Mouse (Mus musculus): ENCODE data around the gene Nek3.

Gene Nek3

GRCm38 (mm10) chr8:22166080-22166603 is at the start of gene Nek3:
Gene Nek3 (minus strand): TSS chr8:22166435.
- peak; percentile 80 for DNase-seq

DNA sequence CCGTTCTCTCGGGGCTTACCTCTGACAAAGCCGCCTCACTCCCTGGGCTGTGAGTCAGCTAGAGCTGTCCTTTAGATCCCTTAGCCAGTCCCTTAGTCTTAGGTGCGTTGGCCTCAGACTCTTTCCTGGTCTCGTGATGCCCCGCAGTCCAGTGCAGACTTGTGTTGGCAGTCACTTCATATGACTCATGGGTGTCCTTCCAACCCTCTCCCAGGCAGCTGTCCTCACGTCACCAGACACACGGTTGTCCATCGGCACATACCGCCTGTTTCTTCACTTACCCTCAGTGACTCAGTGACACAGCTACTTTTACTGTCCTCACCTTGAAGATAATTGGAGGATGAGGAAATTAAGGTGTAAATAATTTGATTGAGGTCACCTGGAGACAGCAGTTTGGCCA is 48.6 kb upstream of the Nek3 start:
- no peak for DNase-seq

DNA sequence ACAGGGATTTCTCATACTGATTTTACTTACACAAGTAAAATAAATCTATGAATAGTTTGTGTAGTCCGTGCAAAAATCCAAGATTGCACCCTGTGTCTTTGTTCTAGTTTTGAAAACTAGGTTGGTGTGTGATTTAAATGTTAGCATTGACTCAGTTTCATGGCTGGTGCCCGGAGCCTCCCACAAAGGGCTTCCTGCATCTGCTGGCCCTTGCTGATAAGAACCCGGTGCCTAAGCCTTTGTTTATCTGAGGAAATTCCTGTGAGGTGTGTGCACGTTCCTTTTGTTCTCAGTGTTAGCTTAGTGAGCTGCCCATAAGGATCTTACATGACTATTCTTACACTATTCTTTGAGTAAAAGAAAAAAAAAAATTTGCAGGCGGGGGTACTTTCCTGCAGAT is 42.8 kb upstream of the Nek3 start:
- no peak for DNase-seq

GRCm38 (mm10) chr8:22207535-22207934 is 41.3 kb upstream of the Nek3 start:
- DNase-seq, result no peak

DNA sequence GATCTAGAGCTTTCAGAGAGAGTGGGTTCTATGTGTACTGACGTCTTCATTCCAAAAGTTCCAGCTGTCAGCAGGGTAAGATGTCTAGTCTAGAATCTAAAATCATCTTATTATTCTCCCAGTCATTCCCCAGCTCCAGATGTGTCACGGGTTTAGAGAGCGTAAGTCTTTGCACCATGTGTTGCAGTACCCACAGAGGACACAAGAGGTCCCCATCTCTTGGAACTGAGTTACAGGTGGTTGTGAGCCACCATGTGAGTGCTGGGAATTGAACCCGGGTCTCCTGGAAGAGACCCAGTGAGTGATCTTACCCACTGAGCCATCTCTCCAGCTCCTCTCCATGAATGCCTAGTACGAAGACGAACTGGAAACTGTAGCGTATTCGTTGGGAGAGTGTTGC is 33.2 kb upstream of the Nek3 start:
- no peak for DNase-seq

GRCm38 (mm10) chr8:22197914-22198313 is 31.7 kb upstream of the Nek3 start:
- no peak for DNase-seq

DNA sequence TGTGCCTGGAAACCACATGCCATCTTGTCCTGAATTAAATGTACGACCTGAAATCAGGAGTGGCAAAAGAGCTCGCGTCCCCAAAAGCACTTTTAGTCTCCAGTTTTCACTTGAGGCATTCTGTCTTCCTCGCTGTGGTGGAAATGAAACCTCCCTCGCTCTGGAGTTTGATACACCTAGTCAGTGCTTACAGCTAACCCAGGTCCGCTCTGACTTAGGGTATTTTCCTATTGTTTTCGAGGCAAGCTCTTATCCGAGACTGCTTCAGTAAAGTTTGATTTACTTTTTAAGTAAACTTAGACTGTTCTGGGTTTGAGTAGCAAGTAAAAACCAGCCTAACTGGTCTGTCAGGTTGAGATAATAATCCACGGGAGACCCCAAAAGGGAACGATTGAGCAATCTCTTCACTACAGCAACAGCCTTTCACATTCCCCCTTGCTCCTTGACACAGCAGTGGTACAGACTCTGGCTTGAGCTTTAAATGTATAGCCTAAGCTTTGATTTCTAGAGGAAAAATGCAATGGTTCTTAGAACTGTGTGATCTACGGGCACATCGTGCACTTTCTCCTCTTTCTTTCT is 27.3 kb upstream of the Nek3 start:
- no peak for DNase-seq

- peak; percentile 94 for DNase-seq
Observed at GRCm38 (mm10) chr8:22192660-22193431, 26.6 kb upstream of the Nek3 start, which contains the start of gene Vps36. Gene Vps36 (plus strand): TSS chr8:22192809.

- peak; percentile 91 for DNase-seq
Observed at GRCm38 (mm10) chr8:22185431-22186397, 19.5 kb upstream of the Nek3 start, which contains the start of gene Ckap2. Gene Ckap2 (minus strand): TSS chr8:22185819.

DNA sequence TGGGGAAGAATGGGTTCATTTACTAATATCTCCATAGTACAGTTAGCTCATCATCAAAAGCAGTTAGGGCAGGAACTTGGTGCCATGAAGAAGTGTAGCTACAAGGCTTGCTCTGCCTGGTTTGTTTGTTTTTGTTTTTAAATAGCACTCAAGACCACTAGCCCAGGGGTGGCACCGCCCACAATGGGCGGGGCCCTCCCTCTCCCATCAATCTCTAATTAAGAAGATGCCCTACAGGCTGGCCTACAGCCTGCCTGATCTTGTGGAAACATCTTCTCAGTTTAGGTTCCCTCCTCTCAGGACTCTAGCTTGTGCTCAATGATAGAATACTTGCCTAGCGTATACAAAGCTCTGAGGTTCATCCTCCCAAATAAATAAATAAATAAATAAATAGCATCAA is 18.6 kb upstream of the Nek3 start:
- DNase-seq, result no peak

DNA sequence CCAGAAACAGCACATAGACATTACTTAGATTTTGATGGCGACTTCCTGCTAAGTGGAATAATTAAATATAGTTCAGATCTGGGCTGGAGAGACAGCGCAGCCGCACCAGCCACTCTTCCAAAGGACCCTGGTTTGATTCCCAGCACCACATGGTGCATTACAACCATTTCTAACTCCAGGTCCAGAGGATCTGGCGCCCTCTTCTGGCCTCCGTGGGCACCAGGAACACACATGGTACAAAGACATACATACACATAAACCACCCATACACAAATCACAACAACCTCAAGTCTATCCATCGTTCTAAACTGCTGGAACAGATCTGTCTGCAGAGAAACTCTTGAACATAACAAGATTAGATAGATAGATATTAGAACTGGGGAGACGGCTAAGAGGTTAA is 9.7 kb upstream of the Nek3 start:
- DNase-seq, result no peak

DNA sequence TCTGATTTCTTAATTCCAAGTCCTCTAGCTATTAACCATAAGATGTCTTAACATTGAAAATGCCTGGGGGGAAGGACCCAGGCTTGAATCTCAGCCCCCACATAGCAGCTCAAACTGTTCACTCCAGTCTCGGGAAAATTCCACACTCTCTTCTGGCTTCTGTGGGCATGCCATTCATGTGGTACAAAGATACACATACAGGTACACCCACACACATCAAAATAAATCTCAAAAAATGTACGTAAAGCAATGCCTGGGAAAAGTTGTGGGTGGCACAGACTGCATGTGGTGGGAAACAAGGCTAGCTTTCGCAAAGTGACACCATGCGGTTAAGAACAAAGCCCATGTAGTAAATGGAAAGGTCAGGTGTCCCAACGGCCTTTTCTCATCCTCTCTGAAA is 2.9 kb upstream of the Nek3 start:
- DNase-seq, result no peak

DNA sequence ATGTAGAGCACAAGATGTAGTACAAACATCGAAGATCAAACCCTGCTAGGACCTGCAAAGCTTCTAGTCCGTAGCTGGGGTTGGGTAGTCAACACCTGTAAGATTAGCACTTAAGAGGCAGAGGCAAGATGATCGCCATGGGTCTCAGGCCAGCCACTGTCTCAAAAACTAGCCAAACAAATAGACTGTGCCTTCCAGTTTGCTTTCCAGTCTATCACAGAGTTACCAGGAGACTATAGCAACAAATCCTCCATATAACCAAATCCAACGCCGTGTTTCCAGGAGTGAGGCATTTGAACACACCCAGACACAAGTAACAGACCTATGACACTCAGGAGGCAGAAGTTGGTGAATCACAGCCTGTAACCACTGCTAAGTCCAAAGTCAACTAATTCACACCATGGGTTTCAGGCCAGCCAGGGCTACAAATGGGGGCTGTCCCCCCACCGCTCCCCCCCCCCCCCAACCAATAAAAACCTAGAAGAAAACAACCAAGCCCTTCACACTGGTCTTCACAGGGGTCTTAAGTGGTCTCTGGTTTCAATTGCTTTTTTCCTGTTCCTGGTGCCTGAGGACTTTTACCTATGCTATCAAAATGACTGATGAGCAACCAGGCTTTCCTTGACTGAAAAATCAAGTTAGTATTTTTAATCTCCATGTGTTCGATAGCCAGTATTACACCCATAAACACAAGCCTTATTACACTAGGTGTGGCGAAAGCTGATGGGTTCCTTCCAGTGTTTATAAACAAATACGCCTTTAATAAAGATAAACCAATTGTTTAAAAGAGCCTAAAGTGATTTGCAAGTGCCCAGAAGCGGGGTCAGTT is 770 bp downstream of the Nek3 start:
- no peak for DNase-seq

DNA sequence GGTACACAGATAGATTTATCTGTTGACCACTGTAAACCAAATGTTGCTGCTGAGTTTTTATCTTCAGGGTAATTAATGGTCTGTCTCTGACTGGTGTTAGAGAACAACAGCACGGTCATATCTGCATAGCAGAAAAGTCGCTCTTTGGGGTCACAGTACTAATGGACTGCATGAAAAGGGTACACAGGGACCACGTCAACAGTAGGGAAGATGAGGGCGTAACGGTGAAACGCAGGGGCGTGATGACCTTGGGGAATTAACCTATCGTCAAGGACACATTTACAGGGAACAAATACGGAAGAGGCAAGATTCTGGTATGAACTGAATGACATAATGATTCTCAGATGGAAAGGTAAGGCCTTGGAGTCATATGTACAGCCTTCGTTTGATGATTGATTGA is 1.8 kb downstream of the Nek3 start:
- DNase-seq, result no peak

GRCm38 (mm10) chr8:22162206-22162605 is 4.0 kb downstream of the Nek3 start:
- DNase-seq, result no peak

DNA sequence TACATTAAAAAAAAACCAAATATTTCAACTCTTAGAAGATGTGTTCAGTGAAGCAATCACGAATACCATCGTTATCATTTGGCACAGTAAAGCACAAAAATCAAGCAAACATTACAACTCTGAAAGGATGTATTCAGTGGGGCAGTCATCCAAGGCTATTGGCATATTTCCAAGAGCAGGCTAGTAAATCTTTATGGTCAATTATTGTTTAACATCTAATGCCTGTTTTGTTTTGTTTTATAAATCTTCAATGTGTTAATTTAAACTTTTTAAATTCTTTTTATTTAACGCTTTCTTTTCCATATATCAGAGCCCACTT is 15.9 kb downstream of the Nek3 start:
- no peak for DNase-seq

- DNase-seq, result no peak
Observed at GRCm38 (mm10) chr8:22149643-22150344, 16.4 kb downstream of the Nek3 start.

GRCm38 (mm10) chr8:22148367-22148740 is 17.9 kb downstream of the Nek3 start:
- DNase-seq, result no peak

GRCm38 (mm10) chr8:22147706-22148366 is 18.4 kb downstream of the Nek3 start:
- DNase-seq, result no peak

DNA sequence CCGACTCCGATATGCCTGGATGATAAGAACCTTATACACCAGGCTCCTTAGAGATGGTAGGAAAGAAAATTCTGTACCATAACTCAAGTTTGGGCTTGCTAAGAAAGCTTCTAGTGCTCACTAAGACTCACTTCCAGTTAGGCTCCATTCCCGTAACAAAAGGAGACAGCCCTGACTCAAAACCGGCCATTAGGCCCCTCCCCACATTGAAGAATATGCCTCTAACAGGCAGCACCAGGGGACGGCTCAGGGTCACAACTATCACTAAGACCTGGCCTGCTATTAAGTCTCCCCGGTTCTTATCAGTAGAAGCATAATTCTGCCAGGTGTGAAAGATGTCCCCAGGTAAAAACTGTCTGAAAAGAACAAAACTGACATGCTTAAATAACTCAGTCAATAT is 20.4 kb downstream of the Nek3 start:
- no peak for DNase-seq

- DNase-seq, result no peak
Observed at GRCm38 (mm10) chr8:22143764-22144491, 22.3 kb downstream of the Nek3 start.
